Mouse (Mus musculus) embryonic facial prominence, embryonic 12.5 days (tissue): Measurements from ENCODE around the gene Pnkd. TPM values are rescaled to one million over a fixed set of nuclear protein-coding genes. Genes with fewer than 3 reads are reported as not detected.

Source experiments
- ATAC-seq: fragments of 200-750 bp; cut with Nextera tagmentation; 2 replicates; pipeline ENCODE4 v1.8.0; 2017; ENCODE audit not compliant: insufficient number of reproducible peaks, insufficient read depth, low FRiP score, low TSS enrichment
- H3K27ac ChIP-seq: fragments of 300-500 bp; sonication (generic); 2 replicates; pipeline ENCODE4 v1.5.1; 2016; ENCODE audit warnings: mild to moderate bottlenecking
- H3K27me3 ChIP-seq: fragments of 300-500 bp; sonication (generic); 2 replicates; pipeline ENCODE4 v1.6.1; 2016; ENCODE audit warnings: mild to moderate bottlenecking, moderate library complexity
- H3K36me3 ChIP-seq: fragments of 300-500 bp; sonication (generic); 2 replicates; pipeline ENCODE4 v1.6.1; 2016; ENCODE audit warnings: mild to moderate bottlenecking
- H3K4me1 ChIP-seq: fragments of 300-500 bp; sonication (generic); 2 replicates; pipeline ENCODE4 v1.6.1; 2016
- H3K4me2 ChIP-seq: fragments of 300-500 bp; sonication (generic); replicated peaks from 2 replicates; pipeline ENCODE4 v1.6.1; 2016; ENCODE audit warnings: mild to moderate bottlenecking, moderate library complexity
- H3K4me3 ChIP-seq: fragments of 300-500 bp; sonication (generic); 2 replicates; pipeline ENCODE4 v1.5.1; 2016; ENCODE audit warnings: mild to moderate bottlenecking
- H3K9ac ChIP-seq: fragments of 300-500 bp; sonication (generic); 2 replicates; pipeline ENCODE4 v1.6.1; 2016; ENCODE audit warnings: mild to moderate bottlenecking, moderate library complexity
- H3K9me3 ChIP-seq: fragments of 300-500 bp; sonication (generic); 2 replicates; pipeline ENCODE4 v1.6.1; 2016; ENCODE audit warnings: mild to moderate bottlenecking, moderate library complexity
- WGBS: fragments of 180-500 bp; shearing (Covaris S2); methylation state at CpG from one replicate; pipeline ENCODE4 v1.1.7; 2016; 5-methylcytosine and 5-hydroxymethylcytosine counted together
- polyA plus RNA-seq: library from polyadenylated mRNA; unstranded; fragments of >200 nt; fragmentation: Nextera tagmentation; extraction: Ambion mirVana; gene quantifications from 2 replicates; pipeline ENCODE4 v1.2.1, GENCODE M21; 2016

Pnkd gene
- polyA plus RNA-seq, 1 experiment from 2014 or later, result 106 TPM

DNA sequence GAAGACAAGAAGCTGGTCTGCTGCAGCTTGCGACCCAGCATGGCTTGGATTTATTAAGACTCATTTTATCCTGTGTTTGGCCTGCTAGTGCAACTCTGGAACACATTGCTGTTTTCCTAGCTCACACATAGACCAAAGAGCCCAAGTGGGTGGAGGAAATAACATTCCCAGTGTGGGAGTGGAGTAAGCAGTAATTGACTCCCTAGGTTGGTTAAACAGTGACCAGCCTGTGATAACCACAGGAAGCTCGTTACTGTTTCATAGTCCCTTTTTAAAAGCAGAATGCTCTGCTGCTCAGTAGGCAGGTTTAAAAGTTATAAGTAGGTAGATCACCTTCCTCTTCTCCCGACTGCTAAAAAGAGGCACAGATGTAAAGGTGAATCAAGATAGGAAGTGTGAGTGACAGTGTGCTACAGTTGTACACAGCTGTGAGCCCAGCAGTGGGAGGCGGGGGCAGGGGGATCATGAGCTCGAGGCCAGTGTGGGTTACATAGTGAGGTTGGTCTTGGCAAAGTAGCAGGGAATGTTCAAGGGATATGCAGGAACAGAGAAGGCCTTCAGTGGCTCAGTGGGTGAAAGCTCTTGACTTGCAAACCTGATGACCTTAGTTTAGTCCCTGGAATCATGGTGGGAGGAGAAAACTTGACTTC, 35.3 kb upstream of the Pnkd start:
- Histone ChIP-seq H3K4me2 (no peak overlapping the region), H3K27ac (no peak overlapping the region), H3K9ac (no peak overlapping the region), H3K36me3 (peaks cover 57% of the 10 kb centered on the region), H3K4me3 (no peak overlapping the region), H3K9me3 (no peaks in the 10 kb centered on the region), H3K27me3 (no peaks in the 10 kb centered on the region), H3K4me1 (no peaks in the 10 kb centered on the region)
- 82% methylated on average over 5 of the region's 5 CpGs for WGBS
- ATAC-seq, result no peak

- H3K9me3 ChIP-seq, result no peaks in the 10 kb centered on the region
- no peak overlapping the region for H3K4me2 ChIP-seq
- no peaks in the 10 kb centered on the region for H3K27me3 ChIP-seq
- ATAC-seq, result no peak
- no peaks in the 10 kb centered on the region for H3K4me1 ChIP-seq
- H3K27ac ChIP-seq, result no peak overlapping the region
- WGBS, result 90% methylated on average over 4 of the region's 4 CpGs
- H3K4me3 ChIP-seq, result no peak overlapping the region
- H3K36me3 ChIP-seq, result peaks cover 62% of the 10 kb centered on the region
- no peak overlapping the region for H3K9ac ChIP-seq
Measured at GRCm38 (mm10) chr1:74250096-74250495, 34.6 kb upstream of the Pnkd start.

DNA sequence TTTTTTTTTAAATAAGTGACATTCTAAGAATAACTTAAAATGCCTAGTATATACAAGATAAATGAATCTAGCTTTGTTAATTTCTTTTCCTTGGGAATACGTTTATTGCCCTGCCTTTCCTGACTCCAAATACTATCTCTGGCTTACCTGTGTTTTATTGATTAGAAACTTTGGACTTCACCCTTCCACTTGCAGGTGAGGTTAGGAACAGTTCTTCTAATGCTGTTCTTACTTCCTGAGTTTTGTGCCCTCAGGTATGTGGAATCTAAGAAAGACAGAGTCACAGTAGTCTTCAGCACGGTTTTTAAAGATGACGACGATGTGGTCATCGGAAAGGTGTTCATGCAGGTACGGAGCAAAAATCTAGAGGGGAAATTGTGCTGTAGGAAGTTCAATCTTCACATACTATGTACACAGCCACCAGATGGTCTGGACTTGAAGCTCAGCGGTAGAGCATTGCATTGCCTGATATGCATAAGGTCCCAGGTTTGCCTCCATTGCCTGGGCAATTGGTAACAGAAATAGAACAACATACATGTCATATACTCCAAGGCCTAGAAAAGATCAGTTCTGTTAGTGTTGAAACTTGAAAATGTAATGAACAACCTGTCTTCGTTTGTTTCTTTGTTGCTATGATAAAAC, 28.9 kb upstream of the Pnkd start:
- Histone ChIP-seq H3K9me3 (no peaks in the 10 kb centered on the region), H3K27me3 (no peaks in the 10 kb centered on the region), H3K27ac (no peak overlapping the region), H3K9ac (no peak overlapping the region), H3K4me1 (no peaks in the 10 kb centered on the region), H3K4me2 (no peak overlapping the region), H3K36me3 (peaks cover 82% of the 10 kb centered on the region), H3K4me3 (no peak overlapping the region)
- WGBS, result 91% methylated on average over 8 of the region's 8 CpGs
- ATAC-seq, result no peak

GRCm38 (mm10) chr1:74256782-74257181, 27.9 kb upstream of the Pnkd start:
- no peak overlapping the region for H3K4me2 ChIP-seq
- H3K27me3 ChIP-seq, result no peaks in the 10 kb centered on the region
- H3K9me3 ChIP-seq, result no peaks in the 10 kb centered on the region
- no peak for ATAC-seq
- H3K36me3 ChIP-seq, result peaks cover 75% of the 10 kb centered on the region
- H3K4me1 ChIP-seq, result no peaks in the 10 kb centered on the region
- no peak overlapping the region for H3K4me3 ChIP-seq
- H3K27ac ChIP-seq, result no peak overlapping the region
- 72% methylated on average over 4 of the region's 4 CpGs for WGBS
- no peak overlapping the region for H3K9ac ChIP-seq

DNA sequence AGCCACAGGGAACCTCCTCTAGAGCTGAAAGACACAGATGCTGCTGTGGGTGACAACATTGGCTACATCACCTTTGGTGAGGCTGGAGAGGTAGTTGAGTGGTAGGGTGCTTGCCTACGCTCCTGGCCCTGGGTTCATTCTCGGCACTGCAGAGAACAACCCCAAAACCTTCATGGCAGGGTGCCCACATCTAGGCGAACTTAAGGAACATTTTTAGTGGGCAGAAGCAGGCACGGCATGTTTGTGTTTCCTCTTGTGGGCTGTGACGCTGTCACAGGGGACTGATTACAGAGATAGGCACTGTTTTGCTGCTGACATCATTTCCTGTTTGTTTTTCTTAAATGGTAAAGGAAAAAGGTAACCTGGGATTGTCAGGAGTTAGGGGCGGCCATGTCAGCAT, 22.2 kb upstream of the Pnkd start:
- WGBS, result 88% methylated on average over 6 of the region's 6 CpGs
- no peaks in the 10 kb centered on the region for H3K9me3 ChIP-seq
- H3K27ac ChIP-seq, result no peak overlapping the region
- no peak overlapping the region for H3K9ac ChIP-seq
- no peaks in the 10 kb centered on the region for H3K4me1 ChIP-seq
- H3K27me3 ChIP-seq, result no peaks in the 10 kb centered on the region
- peaks cover 85% of the 10 kb centered on the region for H3K36me3 ChIP-seq
- no peak overlapping the region for H3K4me3 ChIP-seq
- H3K4me2 ChIP-seq, result no peak overlapping the region
- no peak for ATAC-seq

GRCm38 (mm10) chr1:74268750-74269149, 16.0 kb upstream of the Pnkd start:
- Histone ChIP-seq H3K27ac (no peak overlapping the region), H3K9ac (no peak overlapping the region), H3K27me3 (no peaks in the 10 kb centered on the region), H3K4me3 (no peak overlapping the region), H3K9me3 (no peaks in the 10 kb centered on the region), H3K36me3 (peaks cover 52% of the 10 kb centered on the region), H3K4me1 (no peaks in the 10 kb centered on the region), H3K4me2 (no peak overlapping the region)
- WGBS, result 87% methylated on average over 8 of the region's 8 CpGs
- ATAC-seq, result no peak

- H3K27ac ChIP-seq, result no peak overlapping the region
- H3K9ac ChIP-seq, result no peak overlapping the region
- H3K4me1 ChIP-seq, result peaks cover 16% of the 10 kb centered on the region
- no peak overlapping the region for H3K4me2 ChIP-seq
- no peak overlapping the region for H3K4me3 ChIP-seq
- no peaks in the 10 kb centered on the region for H3K9me3 ChIP-seq
- no peaks in the 10 kb centered on the region for H3K27me3 ChIP-seq
- no peak for ATAC-seq
- whole genome bisulfite sequencing, result 84% methylated on average over 4 of the region's 4 CpGs
- peaks cover 22% of the 10 kb centered on the region for H3K36me3 ChIP-seq
Measured at GRCm38 (mm10) chr1:74271659-74272058, 13.1 kb upstream of the Pnkd start.

DNA sequence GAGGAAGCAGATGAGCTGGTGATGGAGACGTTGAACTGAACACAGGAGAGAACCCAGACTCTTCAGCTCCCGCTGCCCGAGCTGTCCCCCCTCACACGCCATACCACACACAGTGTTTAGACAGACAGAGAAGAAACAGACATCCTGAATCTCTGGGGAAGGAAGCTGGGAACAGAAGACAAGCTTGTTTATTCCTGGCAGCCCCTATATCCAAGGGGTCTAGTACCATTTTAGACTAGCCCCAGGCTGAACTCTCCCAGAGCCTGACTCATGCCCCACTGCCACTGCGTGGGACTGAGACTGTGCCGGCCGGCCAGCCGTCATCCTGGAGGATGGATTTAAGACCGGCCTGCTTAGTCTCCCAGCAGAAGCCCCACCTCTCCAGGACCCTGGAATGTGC, 9.7 kb upstream of the Pnkd start:
- 14% methylated on average over 9 of the region's 9 CpGs for WGBS
- Histone ChIP-seq H3K4me2 (no peak overlapping the region; the same call in 1 of the 2 replicates), H3K9me3 (no peaks in the 10 kb centered on the region), H3K4me3 (no peak overlapping the region), H3K4me1 (peaks cover 16% of the 10 kb centered on the region), H3K27ac (0 out of 2 replicates have a peak overlapping the region, but pooled peaks have one; percentile 18), H3K36me3 (peaks cover 16% of the 10 kb centered on the region), H3K9ac (no peak overlapping the region), H3K27me3 (no peaks in the 10 kb centered on the region)
- no peak for ATAC-seq

- Histone ChIP-seq H3K27me3 (no peaks in the 10 kb centered on the region), H3K4me3 (no peak overlapping the region), H3K36me3 (peaks cover 36% of the 10 kb centered on the region), H3K4me1 (peaks cover 16% of the 10 kb centered on the region), H3K27ac (no peak overlapping the region), H3K9me3 (no peaks in the 10 kb centered on the region), H3K4me2 (no peak overlapping the region), H3K9ac (no peak overlapping the region)
- 63% methylated on average over 6 of the region's 6 CpGs for WGBS
- no peak for ATAC-seq
Measured at GRCm38 (mm10) chr1:74277041-74277440, 7.7 kb upstream of the Pnkd start.

DNA sequence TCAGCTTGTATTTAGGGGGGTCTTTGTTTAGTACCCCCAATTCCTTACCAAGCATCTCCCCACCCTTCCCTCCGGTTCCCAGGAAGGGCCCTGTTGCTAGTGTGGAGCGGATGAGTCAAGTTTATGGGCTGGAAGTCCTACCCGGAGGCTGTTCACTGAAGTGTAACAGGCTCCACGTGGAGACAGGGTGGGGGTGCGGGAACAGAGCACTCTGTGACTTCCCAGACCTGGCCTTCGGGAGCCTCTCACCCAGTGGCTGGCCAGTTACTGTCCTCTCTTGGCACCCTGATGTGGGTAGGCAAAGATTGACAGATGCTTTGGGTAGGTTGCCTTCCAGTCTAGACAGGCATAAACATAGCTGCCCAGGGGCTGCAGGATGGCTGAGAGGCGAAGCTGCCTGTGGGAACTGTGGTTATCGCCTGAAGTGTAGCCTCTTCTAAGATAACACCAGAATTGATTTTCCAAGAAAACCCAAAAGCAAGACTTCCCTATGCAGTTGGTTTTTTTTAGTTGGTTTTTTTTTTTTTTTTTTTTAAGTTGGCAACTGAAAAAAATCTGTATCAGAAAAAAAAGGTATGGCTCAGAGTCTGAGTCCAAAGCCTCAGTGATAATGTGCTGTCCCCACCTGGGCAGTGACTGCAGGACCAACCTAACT, 6.7 kb upstream of the Pnkd start:
- WGBS, result 61% methylated on average over 8 of the region's 8 CpGs
- Histone ChIP-seq H3K27ac (no peak overlapping the region), H3K4me1 (peaks cover 16% of the 10 kb centered on the region), H3K9ac (no peak overlapping the region), H3K4me3 (no peak overlapping the region), H3K27me3 (no peaks in the 10 kb centered on the region), H3K9me3 (no peaks in the 10 kb centered on the region), H3K36me3 (peaks cover 45% of the 10 kb centered on the region), H3K4me2 (no peak overlapping the region)
- no peak for ATAC-seq

GRCm38 (mm10) chr1:74278538-74278937, 6.2 kb upstream of the Pnkd start, which contains the start of gene Gpbar1:
TSS of gene Gpbar1 (plus strand) at chr1:74278550.
- ATAC-seq, result no peak
- Histone ChIP-seq H3K9ac (no peak within 1 kb of the TSS), H3K36me3 (peaks cover 48% of the 10 kb centered on the region), H3K9me3 (no peaks in the 10 kb centered on the region), H3K27ac (no peak within 1 kb of the TSS), H3K4me1 (peaks cover 17% of the 10 kb centered on the region), H3K4me2 (no peak within 1 kb of the TSS), H3K4me3 (no peak within 1 kb of the TSS), H3K27me3 (no peaks in the 10 kb centered on the region)
- 88% methylated on average over 10 of the region's 10 CpGs for WGBS

- H3K4me1 ChIP-seq, result peaks cover 20% of the 10 kb centered on the region
- no peaks in the 10 kb centered on the region for H3K9me3 ChIP-seq
- no peak for ATAC-seq
- H3K9ac ChIP-seq, result no peak overlapping the region
- no peak overlapping the region for H3K4me2 ChIP-seq
- no peaks in the 10 kb centered on the region for H3K27me3 ChIP-seq
- no peak overlapping the region for H3K4me3 ChIP-seq
- no peak overlapping the region for H3K27ac ChIP-seq
- peaks cover 48% of the 10 kb centered on the region for H3K36me3 ChIP-seq
- WGBS, result 89% methylated on average over 11 of the region's 11 CpGs
Measured at GRCm38 (mm10) chr1:74278988-74279387, 5.7 kb upstream of the Pnkd start.
